Mouse (Mus musculus) lung, embryonic 14.5 days (tissue): ENCODE measurements around the gene Gm49384. TPM values are rescaled to one million over a fixed set of nuclear protein-coding genes. Genes with fewer than 3 reads are reported as not detected.
A peak's percentile ranks its signal among the peaks of the same experiment; 100 is the strongest.

Experiments used
- ATAC-seq: fragments of 200-750 bp; cut with Nextera tagmentation; 2 replicates; pipeline ENCODE4 v1.8.0; 2017; ENCODE audit warnings: mild to moderate bottlenecking, moderate TSS enrichment, moderate library complexity; ENCODE audit not compliant: insufficient read depth
- DNase-seq: peaks from one replicate; pipeline ENCODE4 v3.0.0-alpha.2; 2015
- H3K27ac ChIP-seq: fragments of 300-500 bp; sonication (generic); 2 replicates; pipeline ENCODE4 v1.5.1; 2014; ENCODE audit warnings: low read depth, mild to moderate bottlenecking, moderate library complexity
- H3K27me3 ChIP-seq: fragments of 300-500 bp; sonication (generic); 2 replicates; pipeline ENCODE4 v1.6.1; 2014; ENCODE audit warnings: low read length, control low read depth; ENCODE audit not compliant: insufficient read depth
- H3K36me3 ChIP-seq: fragments of 300-500 bp; sonication (generic); 2 replicates; pipeline ENCODE4 v1.6.1; 2014; ENCODE audit warnings: control low read depth; ENCODE audit not compliant: insufficient read depth
- H3K4me1 ChIP-seq: fragments of 300-500 bp; sonication (generic); 2 replicates; pipeline ENCODE4 v1.6.1; 2014; ENCODE audit warnings: antibody characterized with exemption, control low read depth; ENCODE audit not compliant: insufficient read depth
- H3K4me2 ChIP-seq: fragments of 300-500 bp; sonication (generic); 2 replicates; pipeline ENCODE4 v1.6.1; 2014; ENCODE audit warnings: mild to moderate bottlenecking
- H3K4me3 ChIP-seq: fragments of 300-500 bp; sonication (generic); 2 replicates; pipeline ENCODE4 v1.5.1; 2014; ENCODE audit warnings: low read depth, low read length
- H3K9ac ChIP-seq: fragments of 300-500 bp; sonication (generic); 2 replicates; pipeline ENCODE4 v1.6.1; 2014
- H3K9me3 ChIP-seq: fragments of 300-500 bp; sonication (generic); 2 replicates; pipeline ENCODE4 v1.6.1; 2016; ENCODE audit warnings: low read depth, low read length, control low read depth
- CTCF ChIP-seq: IDR thresholded peaks from 2 replicates; pipeline ENCODE4 v1.5.1; 2016; ENCODE audit warnings: antibody characterized with exemption, low read depth
- WGBS: fragments of 180-500 bp; shearing (Covaris S2); extraction: QIAGEN DNeasy Blood & Tissue Kit; methylation state at CpG from one replicate; pipeline ENCODE4 v1.1.7; 2014; 5-methylcytosine and 5-hydroxymethylcytosine counted together
- polyA plus RNA-seq: library from polyadenylated mRNA; unstranded; fragments of >200 nt; fragmentation: Nextera tagmentation; extraction: Ambion mirVana; gene quantifications from 2 replicates; pipeline ENCODE4 v1.2.1, GENCODE M21; 2014

Gm49384 gene
- polyA plus RNA-seq, 1 experiment from 2014 or later, result 28.7 TPM

DNA sequence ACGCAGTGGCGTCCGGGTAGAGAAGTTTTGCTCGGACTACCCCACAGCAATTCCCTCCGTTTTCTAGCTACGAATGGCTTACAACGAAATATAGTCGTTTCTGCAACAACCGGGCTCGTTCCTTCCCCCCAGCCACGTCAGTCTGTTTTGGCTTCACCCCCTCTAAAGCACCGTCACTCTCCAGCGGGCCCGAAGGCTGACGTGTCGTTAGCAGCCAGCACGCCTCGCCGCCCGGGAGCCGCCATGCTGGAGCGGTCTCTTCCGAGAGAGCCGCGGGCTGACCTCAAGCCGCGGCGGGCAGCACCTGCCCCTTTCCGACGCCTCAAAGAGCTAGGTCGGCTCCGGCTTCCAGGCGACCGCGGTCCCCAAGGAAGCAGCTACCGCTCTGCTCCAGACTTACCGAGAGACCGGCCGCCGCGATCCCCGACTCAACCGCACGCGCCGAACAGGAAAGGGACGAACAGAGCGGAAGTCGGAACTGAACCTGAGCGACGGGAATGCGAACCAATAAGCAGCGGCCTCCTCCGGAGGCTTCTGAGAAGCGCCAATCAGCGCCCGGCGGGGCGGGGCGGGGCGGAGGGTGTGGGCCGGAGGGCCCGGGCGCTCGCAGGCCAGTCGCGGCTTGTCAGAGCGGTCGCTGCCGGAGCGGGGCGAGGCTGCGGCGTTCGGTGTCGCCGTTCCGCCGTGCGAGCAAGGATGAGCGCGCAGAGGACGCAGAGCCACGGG, 20.3 kb downstream of the Gm49384 start, which contains the start of the genes Rpl36al and Mgat2:
Gene Rpl36al, minus strand, starts transcription at position 501 of the 726 bp plus-strand sequence.
Gene Mgat2, plus strand, starts transcription at position 575 of the 726 bp plus-strand sequence.
- peak; percentile 99 for ATAC-seq
- peak within 1 kb of the TSS; percentile 85 for H3K27ac ChIP-seq
- under 1% methylated on average over 84 of the region's 84 CpGs for WGBS
- peak within 1 kb of the TSS; percentile 88 for H3K9ac ChIP-seq
- DNase-seq, result peak; percentile 99
- peak within 1 kb of the TSS; percentile 94 for H3K4me2 ChIP-seq
- H3K36me3 ChIP-seq, result peaks cover 32% of the 10 kb centered on the region
- peak within 1 kb of the TSS; percentile 83 for H3K4me3 ChIP-seq
- no peaks in the 10 kb centered on the region for H3K27me3 ChIP-seq
- no peaks in the 10 kb centered on the region for H3K9me3 ChIP-seq
- peaks cover 8% of the 10 kb centered on the region for H3K4me1 ChIP-seq
- TF ChIP-seq CTCF, result no peak

DNA sequence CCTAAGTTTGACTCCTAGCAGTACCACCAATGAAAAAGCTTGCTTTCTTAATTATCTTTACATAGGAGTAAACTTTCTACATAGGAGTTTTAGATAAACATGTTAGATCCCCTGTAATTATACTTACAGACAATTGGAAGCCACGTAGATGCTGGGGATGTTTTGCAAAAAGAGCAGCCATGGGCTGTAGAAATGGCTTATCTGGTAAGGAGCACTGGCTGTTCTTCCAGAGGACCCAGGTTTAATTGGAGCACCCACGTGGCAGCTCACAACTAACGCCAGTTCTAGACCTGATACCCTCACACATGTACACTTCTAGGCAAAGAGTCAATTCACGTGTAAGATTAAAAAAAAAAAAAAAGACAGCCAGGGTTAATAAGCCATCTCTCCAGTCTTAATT, 22.3 kb downstream of the Gm49384 start:
- Histone ChIP-seq H3K4me1 (peaks cover 5% of the 10 kb centered on the region), H3K4me3 (no peak overlapping the region), H3K4me2 (no peak overlapping the region), H3K9me3 (no peaks in the 10 kb centered on the region), H3K36me3 (peaks cover 19% of the 10 kb centered on the region), H3K9ac (no peak overlapping the region), H3K27ac (no peak overlapping the region), H3K27me3 (no peaks in the 10 kb centered on the region)
- WGBS, result 87% methylated on average over 4 of the region's 4 CpGs
- TF ChIP-seq CTCF, result no peak
- no peak for ATAC-seq
- no peak for DNase-seq

DNA sequence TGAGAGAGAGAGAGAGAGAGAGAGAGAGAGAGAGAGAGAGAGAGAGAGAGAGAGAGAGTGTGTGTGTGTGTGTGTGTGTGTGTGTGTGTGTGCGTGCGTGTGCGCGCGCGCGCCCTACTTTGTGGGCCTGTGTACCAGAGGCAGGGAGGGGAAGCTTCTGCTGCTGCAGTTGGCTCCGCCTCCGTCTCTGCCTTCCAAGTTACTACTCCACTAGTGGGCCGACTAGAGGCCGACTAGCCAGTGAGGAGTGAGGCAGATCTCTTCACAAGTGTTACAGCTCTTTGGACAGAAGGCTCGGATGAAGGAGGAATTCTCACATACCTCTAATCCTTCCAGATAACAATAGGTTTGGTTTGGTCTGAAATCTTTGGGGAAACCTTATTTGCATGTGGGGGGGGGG, 24.7 kb downstream of the Gm49384 start:
- H3K27me3 ChIP-seq, result no peaks in the 10 kb centered on the region
- H3K4me2 ChIP-seq, result no peak overlapping the region
- H3K36me3 ChIP-seq, result peaks cover 37% of the 10 kb centered on the region

DNA sequence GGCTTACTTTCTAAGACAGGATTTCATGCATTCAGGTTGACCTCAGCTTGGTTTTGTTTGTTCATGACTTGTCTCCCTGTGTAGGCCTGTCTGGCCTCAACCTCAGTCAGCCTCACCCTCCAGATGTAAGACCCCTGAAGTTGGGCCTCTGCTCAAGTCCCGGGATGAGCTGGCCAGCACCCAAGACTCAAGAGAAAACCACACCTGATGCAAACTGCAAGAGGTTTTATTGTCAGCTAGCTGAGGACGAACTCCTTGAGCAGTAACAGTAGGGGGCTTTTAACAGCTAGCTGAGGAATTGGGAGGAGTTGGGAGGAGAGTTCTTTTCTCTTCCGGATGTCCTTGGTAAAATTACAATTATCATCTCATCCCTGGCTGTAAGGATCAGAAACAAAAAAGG, 26.5 kb downstream of the Gm49384 start:
- Histone ChIP-seq H3K27ac (no peak overlapping the region), H3K27me3 (no peaks in the 10 kb centered on the region), H3K4me2 (no peak overlapping the region), H3K9ac (no peak overlapping the region), H3K4me1 (no peaks in the 10 kb centered on the region), H3K36me3 (peaks cover 40% of the 10 kb centered on the region), H3K4me3 (no peak overlapping the region), H3K9me3 (no peaks in the 10 kb centered on the region)
- DNase-seq, result no peak
- TF ChIP-seq CTCF, result no peak
- ATAC-seq, result no peak
- 84% methylated on average over 3 of the region's 3 CpGs for WGBS

More for the DNA sequence above, 24.7 kb downstream of the Gm49384 start:
- Histone ChIP-seq H3K4me3 (no peak overlapping the region), H3K27ac (no peak overlapping the region), H3K4me1 (no peaks in the 10 kb centered on the region), H3K9ac (no peak overlapping the region), H3K9me3 (no peaks in the 10 kb centered on the region)
- 56% methylated on average over 12 of the region's 12 CpGs for WGBS
- no peak for TF ChIP-seq CTCF
- DNase-seq (no peak), ATAC-seq (no peak)

DNA sequence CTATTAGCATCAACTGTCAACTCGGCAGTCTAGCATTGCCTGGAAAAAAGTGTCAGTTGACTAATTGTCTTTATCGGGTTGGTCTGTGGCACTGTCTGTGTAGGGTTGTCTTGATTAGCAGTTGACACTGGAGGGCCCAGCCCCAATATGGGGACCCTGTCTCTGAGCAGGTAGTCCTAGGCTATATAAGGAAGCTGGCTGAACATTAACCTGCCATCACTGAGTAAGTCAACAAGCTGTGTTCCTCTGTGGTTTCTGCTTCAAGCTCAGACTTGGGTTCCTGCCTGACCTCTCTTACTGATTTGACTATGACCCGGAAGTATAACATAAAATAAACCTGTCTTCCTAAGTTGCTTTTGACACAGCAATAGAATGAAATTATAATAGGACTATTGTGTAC, 28.1 kb downstream of the Gm49384 start:
- H3K36me3 ChIP-seq, result peaks cover 42% of the 10 kb centered on the region
- H3K27me3 ChIP-seq, result no peaks in the 10 kb centered on the region
- no peak overlapping the region for H3K4me2 ChIP-seq
- WGBS, result 84% methylated on average over 3 of the region's 3 CpGs
- DNase-seq, result no peak
- no peak overlapping the region for H3K9ac ChIP-seq
- no peaks in the 10 kb centered on the region for H3K4me1 ChIP-seq
- H3K27ac ChIP-seq, result no peak overlapping the region
- no peak for ATAC-seq
- no peak overlapping the region for H3K4me3 ChIP-seq
- no peaks in the 10 kb centered on the region for H3K9me3 ChIP-seq
- no peak for TF ChIP-seq CTCF

DNA sequence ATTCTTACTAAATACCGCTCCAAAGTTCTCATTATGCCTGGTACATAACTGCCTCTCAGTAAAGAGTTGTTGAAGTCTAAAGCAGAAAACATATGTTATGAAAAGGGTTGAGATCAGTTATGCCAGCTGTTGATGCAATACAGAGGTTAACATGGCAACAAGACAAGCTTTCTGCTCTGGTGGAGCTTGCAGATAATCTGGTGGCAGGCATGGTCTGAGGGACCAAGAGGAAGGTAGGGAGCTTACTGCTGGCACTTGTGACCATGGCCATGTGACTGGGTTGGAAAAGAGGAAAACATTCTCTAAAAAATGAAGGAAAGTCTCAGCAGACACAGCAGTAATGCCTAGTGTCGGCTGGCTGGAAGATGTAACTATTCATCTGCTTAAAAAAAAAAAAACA, 32.8 kb downstream of the Gm49384 start:
- Histone ChIP-seq H3K4me3 (no peak overlapping the region), H3K4me2 (no peak overlapping the region), H3K27ac (no peak overlapping the region), H3K27me3 (no peaks in the 10 kb centered on the region), H3K36me3 (peaks cover 30% of the 10 kb centered on the region), H3K4me1 (peaks cover 5% of the 10 kb centered on the region), H3K9me3 (no peaks in the 10 kb centered on the region), H3K9ac (no peak overlapping the region)
- WGBS, result 89% methylated on average over 2 of the region's 2 CpGs
- no peak for TF ChIP-seq CTCF
- DNase-seq, result no peak
- ATAC-seq, result no peak

DNA sequence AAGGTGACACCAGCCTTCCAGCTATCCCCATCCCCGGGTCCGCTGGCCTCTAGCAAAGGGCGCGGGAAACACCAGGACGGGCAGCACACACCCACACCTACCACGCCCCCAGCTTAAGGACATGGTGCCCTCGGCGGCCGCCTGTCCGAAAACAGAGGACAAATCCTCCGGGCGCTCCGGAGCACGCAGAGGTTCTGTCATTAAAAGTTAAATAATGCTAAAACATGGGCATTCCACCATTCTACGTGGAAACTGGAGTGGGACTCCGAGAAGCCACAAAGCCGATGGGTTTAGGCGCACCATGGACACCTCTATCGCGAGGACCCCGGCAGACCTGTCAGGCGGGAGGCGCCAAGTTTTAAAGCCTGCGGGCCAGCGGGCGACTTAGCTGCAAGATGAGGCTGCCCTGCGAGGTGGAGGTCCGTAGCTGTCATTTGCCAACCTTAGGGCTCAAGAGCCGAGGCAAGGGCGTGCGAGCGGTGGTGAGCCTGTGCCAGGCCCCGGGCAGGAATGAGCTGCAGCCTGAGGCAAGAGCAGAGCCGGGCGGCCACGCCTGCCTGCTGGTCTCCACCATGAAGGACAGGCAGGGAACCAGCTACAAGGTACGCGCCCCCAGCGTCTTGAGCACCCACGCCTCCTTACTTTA, 35.5 kb downstream of the Gm49384 start, which contains the start of gene Lrr1:
Gene Lrr1, plus strand, starts transcription at position 354 of the 646 bp plus-strand sequence.
- whole genome bisulfite sequencing, result under 1% methylated on average over 40 of the region's 40 CpGs
- Histone ChIP-seq H3K4me3 (peak within 1 kb of the TSS; percentile 81), H3K4me2 (peak within 1 kb of the TSS; percentile 86), H3K27me3 (no peaks in the 10 kb centered on the region), H3K27ac (peak within 1 kb of the TSS; percentile 65), H3K36me3 (peaks cover 10% of the 10 kb centered on the region), H3K9me3 (no peaks in the 10 kb centered on the region), H3K9ac (peak within 1 kb of the TSS; percentile 71), H3K4me1 (peaks cover 5% of the 10 kb centered on the region)
- ATAC-seq, result peak; percentile 96
- no peak for TF ChIP-seq CTCF
- DNase-seq, result peak; percentile 91
